Mouse (Mus musculus) midbrain, embryonic 15.5 days (tissue): Measurements from ENCODE around the gene Anxa6. TPM values are rescaled to one million over a fixed set of nuclear protein-coding genes. Genes with fewer than 3 reads are reported as not detected.

Experiments
- ATAC-seq: fragments of 200-750 bp; cut with Nextera tagmentation; replicated peaks from 2 replicates; pipeline ENCODE4 v1.8.0; 2017; ENCODE audit warnings: moderate TSS enrichment
- H3K27ac ChIP-seq: fragments of 300-500 bp; sonication (generic); 2 replicates; pipeline ENCODE4 v1.5.1; 2015; ENCODE audit warnings: mild to moderate bottlenecking, inconsistent platforms
- H3K27me3 ChIP-seq: fragments of 300-500 bp; sonication (generic); replicated peaks from 2 replicates; pipeline ENCODE4 v1.6.1; 2015; ENCODE audit warnings: inconsistent platforms
- H3K36me3 ChIP-seq: fragments of 300-500 bp; sonication (generic); replicated peaks from 2 replicates; pipeline ENCODE4 v1.6.1; 2015; ENCODE audit warnings: inconsistent platforms
- H3K4me1 ChIP-seq: fragments of 300-500 bp; sonication (generic); 2 replicates; pipeline ENCODE4 v1.6.1; 2015; ENCODE audit warnings: inconsistent platforms
- H3K4me2 ChIP-seq: fragments of 300-500 bp; sonication (generic); 2 replicates; pipeline ENCODE4 v1.6.1; 2015; ENCODE audit warnings: inconsistent platforms, mild to moderate bottlenecking, moderate library complexity
- H3K4me3 ChIP-seq: fragments of 300-500 bp; sonication (generic); 2 replicates; pipeline ENCODE4 v1.5.1; 2015; ENCODE audit warnings: mild to moderate bottlenecking, inconsistent platforms
- H3K9ac ChIP-seq: fragments of 300-500 bp; sonication (generic); 2 replicates; pipeline ENCODE4 v1.6.1; 2015; ENCODE audit warnings: mild to moderate bottlenecking, inconsistent platforms
- H3K9me3 ChIP-seq: fragments of 300-500 bp; sonication (generic); 2 replicates; pipeline ENCODE4 v1.6.1; 2016; ENCODE audit warnings: inconsistent platforms
- WGBS: fragments of 180-500 bp; shearing (Covaris S2); methylation state at CpG from one replicate; pipeline ENCODE4 v1.1.7; 2015; ENCODE audit warnings: mixed read lengths; 5-methylcytosine and 5-hydroxymethylcytosine counted together
- polyA plus RNA-seq: library from polyadenylated mRNA; unstranded; fragments of >200 nt; fragmentation: Nextera tagmentation; extraction: Ambion mirVana; gene quantifications from 2 replicates; pipeline ENCODE4 v1.2.1, GENCODE M21; 2015

Anxa6 gene
- polyA plus RNA-seq, 1 experiment from 2014 or later = 42.2 TPM

GRCm38 (mm10) chr11:54930318-54930979 lies 102.8 kb downstream of the Anxa6 start:
- Histone ChIP-seq H3K27ac (no peak overlapping the region), H3K36me3 (peaks cover 13% of the 10 kb centered on the region; the same call in 1 of the 2 replicates), H3K4me1 (0 out of 2 replicates have a peak, but pooled peaks cover 2% of the 10 kb centered on the region), H3K9me3 (no peaks in the 10 kb centered on the region), H3K9ac (no peak overlapping the region), H3K4me2 (no peak overlapping the region), H3K4me3 (no peak overlapping the region), H3K27me3 (no peaks in the 10 kb centered on the region)
- ATAC-seq = no peak
- 69% methylated on average over 7 of the region's 7 CpGs for WGBS

- H3K27ac ChIP-seq = no peak overlapping the region
- H3K4me2 ChIP-seq = no peak overlapping the region
- H3K9ac ChIP-seq = no peak overlapping the region
- H3K4me3 ChIP-seq = no peak overlapping the region
- no peak for ATAC-seq
- 88% methylated on average over 8 of the region's 8 CpGs for WGBS
- H3K36me3 ChIP-seq = peaks cover 13% of the 10 kb centered on the region; the same call in 1 of the 2 replicates
- H3K9me3 ChIP-seq = no peaks in the 10 kb centered on the region
- no peaks in the 10 kb centered on the region for H3K27me3 ChIP-seq
- 0 out of 2 replicates have a peak, but pooled peaks cover 2% of the 10 kb centered on the region for H3K4me1 ChIP-seq
Observed at GRCm38 (mm10) chr11:54929744-54930143, 103.5 kb downstream of the Anxa6 start.

GRCm38 (mm10) chr11:54929290-54929689 lies 104.0 kb downstream of the Anxa6 start:
- Histone ChIP-seq H3K9ac (no peak overlapping the region), H3K4me1 (0 out of 2 replicates have a peak, but pooled peaks cover 2% of the 10 kb centered on the region), H3K27me3 (no peaks in the 10 kb centered on the region), H3K36me3 (peaks cover 13% of the 10 kb centered on the region; the same call in 1 of the 2 replicates), H3K27ac (no peak overlapping the region), H3K4me3 (no peak overlapping the region), H3K9me3 (no peaks in the 10 kb centered on the region), H3K4me2 (no peak overlapping the region)
- WGBS = 94% methylated on average over 6 of the region's 6 CpGs
- no peak for ATAC-seq

Other genes with a start within 250 kb of the Anxa6 start
- gene Cdc42se2, start 245.8 kb downstream of the Anxa6 start, polyA plus RNA-seq = 157 and 159 TPM in 2 replicates
- 11.5 and 14.1 TPM in 2 replicates for gene Lyrm7, start 172.5 kb downstream of the Anxa6 start, polyA plus RNA-seq
- gene Hint1, start 167.1 kb downstream of the Anxa6 start, polyA plus RNA-seq = 589 and 658 TPM in 2 replicates
- gene Gpx3, start 131.0 kb downstream of the Anxa6 start, polyA plus RNA-seq = 26.5 and 30.0 TPM in 2 replicates
- 15.4 and 16.4 TPM in 2 replicates for gene Tnip1, start 70.5 kb downstream of the Anxa6 start, polyA plus RNA-seq
- 0.34 and 0.36 TPM in 2 replicates for gene Ccdc69, start 44.7 kb upstream of the Anxa6 start, polyA plus RNA-seq
- gene Gm2a, start 64.7 kb upstream of the Anxa6 start, polyA plus RNA-seq = 23.2 and 23.3 TPM in 2 replicates
- not detected in 2 replicates for gene Slc36a3, start 118.3 kb upstream of the Anxa6 start, polyA plus RNA-seq
- gene Slc36a2, start 151.6 kb upstream of the Anxa6 start, polyA plus RNA-seq = 0.24 and 0.28 TPM in 2 replicates
- gene Slc36a1, start 170.9 kb upstream of the Anxa6 start, polyA plus RNA-seq = 3.9 and 4.3 TPM in 2 replicates